Mouse (Mus musculus) liver, postnatal 0 days (tissue): ENCODE measurements around the gene Dennd1b.

Experiments used
- CTCF ChIP-seq: sonication (generic); IDR thresholded peaks from 2 replicates; pipeline ENCODE4 v1.5.1; 2016; ENCODE audit warnings: antibody characterized with exemption, low read depth
- EP300 ChIP-seq: IDR thresholded peaks from 2 replicates; pipeline ENCODE4 v1.6.1; 2016; ENCODE audit warnings: antibody characterized with exemption, low read depth, mild to moderate bottlenecking

GRCm38 (mm10) chr1:139000675-139001379, 37.6 kb downstream of the Dennd1b start:
- TF ChIP-seq EP300 (no peak), CTCF (no peak)
